Mouse (Mus musculus): ENCODE measurements around the gene Atpaf1. TPM values are rescaled to one million over a fixed set of nuclear protein-coding genes. Genes with fewer than 3 reads are reported as not detected.

The Atpaf1 gene
- polyA plus RNA-seq, 1 experiment from 2014 or later, result 45.1 TPM

GRCm38 (mm10) chr4:115835576-115835975 is 51.0 kb downstream of the Atpaf1 start:
- no peaks in the 10 kb centered on the region for H3K27me3 ChIP-seq (ENCODE audit: control insufficient read depth, insufficient read depth, low read depth, low read length)

DNA sequence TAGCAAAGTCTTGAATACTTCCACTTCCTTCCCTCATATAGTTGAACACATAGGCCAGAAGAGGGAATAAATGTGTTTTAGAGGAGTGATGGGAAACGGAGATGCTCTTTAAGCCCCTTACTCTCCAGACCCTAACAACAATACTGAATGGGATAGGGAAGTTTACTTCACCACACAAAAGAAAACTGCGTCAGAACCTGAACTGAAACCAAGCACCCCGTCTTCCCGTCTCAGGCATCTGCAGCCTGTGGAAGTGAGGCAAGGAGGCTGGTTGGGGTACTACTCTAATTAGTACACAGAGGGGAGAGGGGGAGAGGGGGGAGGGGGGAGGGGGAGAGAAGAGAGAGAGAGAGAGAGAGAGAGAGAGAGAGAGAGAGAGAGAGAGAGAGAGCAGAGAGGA is 53.6 kb downstream of the Atpaf1 start:
- Histone ChIP-seq H3K4me3 (ENCODE audit: low read length) (no peak overlapping the region), H3K36me3 (ENCODE audit: control insufficient read depth, insufficient read depth, low read length) (peaks cover 10% of the 10 kb centered on the region), H3K4me2 (ENCODE audit: low read depth, low read length) (peak overlapping the region; percentile 69), H3K27ac (ENCODE audit: low read length) (no peak overlapping the region), H3K9me3 (ENCODE audit: control insufficient read depth, low read length) (no peaks in the 10 kb centered on the region), H3K9ac (ENCODE audit: low read length) (no peak overlapping the region), H3K27me3 (ENCODE audit: control insufficient read depth, insufficient read depth, low read depth, low read length) (no peaks in the 10 kb centered on the region), H3K4me1 (replicated peaks; ENCODE audit: control insufficient read depth, insufficient read depth, low read length) (peaks cover 8% of the 10 kb centered on the region)
- WGBS, result 80% methylated on average over 4 of the region's 4 CpGs
- ATAC-seq (ENCODE audit: low read depth), result no peak

More at GRCm38 (mm10) chr4:115835576-115835975, 51.0 kb downstream of the Atpaf1 start:
- Histone ChIP-seq H3K4me3 (ENCODE audit: low read length) (no peak overlapping the region), H3K36me3 (ENCODE audit: control insufficient read depth, insufficient read depth, low read length) (peaks cover 22% of the 10 kb centered on the region), H3K27ac (ENCODE audit: low read length) (no peak overlapping the region), H3K9ac (ENCODE audit: low read length) (no peak overlapping the region), H3K4me2 (ENCODE audit: low read depth, low read length) (no peak overlapping the region), H3K4me1 (replicated peaks; ENCODE audit: control insufficient read depth, insufficient read depth, low read length) (peaks cover 8% of the 10 kb centered on the region), H3K9me3 (ENCODE audit: control insufficient read depth, low read length) (no peaks in the 10 kb centered on the region)
- 67% methylated on average over 2 of the region's 2 CpGs for WGBS
- ATAC-seq (ENCODE audit: low read depth), result no peak

DNA sequence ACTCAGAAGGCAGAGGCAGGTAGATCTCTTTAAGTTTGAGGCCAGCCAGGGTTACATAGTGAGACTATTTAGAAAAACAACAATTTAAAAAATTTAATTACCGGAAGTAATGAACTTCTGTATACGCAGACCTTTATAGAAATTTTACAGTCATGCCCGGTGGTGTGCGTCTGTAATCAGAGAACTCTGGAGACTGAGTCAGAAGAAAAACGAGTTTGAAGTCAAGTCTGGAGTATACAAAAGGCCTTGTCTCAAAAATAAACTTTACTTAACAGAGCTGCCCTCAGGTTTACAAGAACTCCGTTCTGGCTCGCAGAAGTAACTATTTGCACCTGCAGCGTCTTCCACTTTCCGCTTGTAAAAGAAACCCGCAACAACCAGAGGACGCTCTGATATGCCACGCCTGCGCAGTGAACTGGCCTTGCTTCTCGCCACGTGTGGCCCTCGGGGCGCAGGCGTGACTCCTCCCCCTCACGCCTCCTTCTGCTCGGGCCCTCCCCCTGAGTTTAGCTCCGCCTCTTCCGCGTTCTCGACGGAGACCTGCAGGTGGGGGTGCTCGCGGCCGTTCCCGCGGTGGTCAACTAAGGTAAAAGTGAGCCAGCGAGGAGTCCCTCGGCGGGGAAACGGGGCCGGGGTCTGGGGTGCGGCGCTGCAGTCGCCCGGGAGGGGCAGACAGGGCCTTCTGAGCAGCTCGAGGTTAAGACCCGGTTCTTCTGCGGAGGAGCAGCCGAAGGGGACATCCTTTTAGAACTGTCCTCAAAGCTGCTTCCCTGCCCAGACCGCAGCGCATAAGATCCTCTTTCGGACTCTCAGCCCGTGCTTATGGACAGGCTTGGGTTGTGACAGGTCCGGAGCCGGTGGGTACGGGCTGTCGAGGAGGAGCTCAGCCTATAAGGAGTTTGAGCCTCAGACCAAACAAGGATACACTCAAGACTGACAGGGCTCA is 54.4 kb downstream of the Atpaf1 start, which contains the start of gene Mknk1:
TSS of gene Mknk1 (plus strand) at position 503 of the 946 bp plus-strand sequence.
- Histone ChIP-seq H3K27ac (ENCODE audit: low read length) (peak within 1 kb of the TSS; percentile 43; the same call in 1 of the 2 replicates), H3K4me3 (ENCODE audit: low read length) (peak within 1 kb of the TSS; percentile 70), H3K27me3 (ENCODE audit: control insufficient read depth, insufficient read depth, low read depth, low read length) (no peaks in the 10 kb centered on the region), H3K9me3 (ENCODE audit: control insufficient read depth, low read length) (no peaks in the 10 kb centered on the region), H3K4me1 (replicated peaks; ENCODE audit: control insufficient read depth, insufficient read depth, low read length) (peaks cover 8% of the 10 kb centered on the region), H3K9ac (ENCODE audit: low read length) (peak within 1 kb of the TSS; percentile 75), H3K4me2 (ENCODE audit: low read depth, low read length) (peak within 1 kb of the TSS; percentile 69), H3K36me3 (ENCODE audit: control insufficient read depth, insufficient read depth, low read length) (peaks cover 5% of the 10 kb centered on the region)
- ATAC-seq (ENCODE audit: low read depth), result peak; percentile 98
- WGBS, result 2% methylated on average over 51 of the region's 51 CpGs

GRCm38 (mm10) chr4:115839956-115840355 is 55.3 kb downstream of the Atpaf1 start:
- ATAC-seq (ENCODE audit: low read depth), result no peak
- no peaks in the 10 kb centered on the region for H3K9me3 ChIP-seq (ENCODE audit: control insufficient read depth, low read length)
- H3K27me3 ChIP-seq (ENCODE audit: control insufficient read depth, insufficient read depth, low read depth, low read length), result no peaks in the 10 kb centered on the region
- no peaks in the 10 kb centered on the region for H3K36me3 ChIP-seq (ENCODE audit: control insufficient read depth, insufficient read depth, low read length)
- peak overlapping the region; percentile 70 for H3K4me3 ChIP-seq (ENCODE audit: low read length)
- H3K27ac ChIP-seq (ENCODE audit: low read length), result no peak overlapping the region
- no peak overlapping the region for H3K9ac ChIP-seq (ENCODE audit: low read length)
- peaks cover 8% of the 10 kb centered on the region for H3K4me1 ChIP-seq (replicated peaks; ENCODE audit: control insufficient read depth, insufficient read depth, low read length)
- WGBS, result 35% methylated on average over 4 of the region's 4 CpGs
- H3K4me2 ChIP-seq (ENCODE audit: low read depth, low read length), result peak overlapping the region; percentile 69

GRCm38 (mm10) chr4:115840842-115841241 is 56.2 kb downstream of the Atpaf1 start:
- H3K9me3 ChIP-seq (ENCODE audit: control insufficient read depth, low read length), result no peaks in the 10 kb centered on the region
- WGBS, result 89% methylated on average over 4 of the region's 4 CpGs
- peaks cover 8% of the 10 kb centered on the region for H3K4me1 ChIP-seq (replicated peaks; ENCODE audit: control insufficient read depth, insufficient read depth, low read length)
- no peak overlapping the region for H3K4me3 ChIP-seq (ENCODE audit: low read length)
- ATAC-seq (ENCODE audit: low read depth), result no peak
- no peaks in the 10 kb centered on the region for H3K27me3 ChIP-seq (ENCODE audit: control insufficient read depth, insufficient read depth, low read depth, low read length)
- H3K36me3 ChIP-seq (ENCODE audit: control insufficient read depth, insufficient read depth, low read length), result no peaks in the 10 kb centered on the region
- H3K27ac ChIP-seq (ENCODE audit: low read length), result no peak overlapping the region
- H3K9ac ChIP-seq (ENCODE audit: low read length), result no peak overlapping the region
- no peak overlapping the region for H3K4me2 ChIP-seq (ENCODE audit: low read depth, low read length)

- no peak overlapping the region for H3K4me2 ChIP-seq (ENCODE audit: low read depth, low read length)
- H3K4me1 ChIP-seq (replicated peaks; ENCODE audit: control insufficient read depth, insufficient read depth, low read length), result peaks cover 4% of the 10 kb centered on the region; the same call in 1 of the 2 replicates
- WGBS, result 55% methylated on average over 2 of the region's 2 CpGs
- peaks cover 2% of the 10 kb centered on the region for H3K36me3 ChIP-seq (ENCODE audit: control insufficient read depth, insufficient read depth, low read length)
- H3K9me3 ChIP-seq (ENCODE audit: control insufficient read depth, low read length), result no peaks in the 10 kb centered on the region
- ATAC-seq (ENCODE audit: low read depth), result no peak
- no peak overlapping the region for H3K9ac ChIP-seq (ENCODE audit: low read length)
- no peaks in the 10 kb centered on the region for H3K27me3 ChIP-seq (ENCODE audit: control insufficient read depth, insufficient read depth, low read depth, low read length)
- H3K4me3 ChIP-seq (ENCODE audit: low read length), result no peak overlapping the region
- H3K27ac ChIP-seq (ENCODE audit: low read length), result no peak overlapping the region
These were observed 62.0 kb downstream of the Atpaf1 start for GRCm38 (mm10) chr4:115846656-115847055.

GRCm38 (mm10) chr4:115847377-115847776 is 62.8 kb downstream of the Atpaf1 start:
- Histone ChIP-seq H3K36me3 (ENCODE audit: control insufficient read depth, insufficient read depth, low read length) (peaks cover 2% of the 10 kb centered on the region), H3K27me3 (ENCODE audit: control insufficient read depth, insufficient read depth, low read depth, low read length) (no peaks in the 10 kb centered on the region), H3K4me2 (ENCODE audit: low read depth, low read length) (no peak overlapping the region), H3K9ac (ENCODE audit: low read length) (no peak overlapping the region), H3K4me3 (ENCODE audit: low read length) (no peak overlapping the region), H3K4me1 (replicated peaks; ENCODE audit: control insufficient read depth, insufficient read depth, low read length) (peaks cover 4% of the 10 kb centered on the region; the same call in 1 of the 2 replicates), H3K27ac (ENCODE audit: low read length) (no peak overlapping the region), H3K9me3 (ENCODE audit: control insufficient read depth, low read length) (no peaks in the 10 kb centered on the region)
- no peak for ATAC-seq (ENCODE audit: low read depth)
- 45% methylated on average over 5 of the region's 5 CpGs for WGBS

DNA sequence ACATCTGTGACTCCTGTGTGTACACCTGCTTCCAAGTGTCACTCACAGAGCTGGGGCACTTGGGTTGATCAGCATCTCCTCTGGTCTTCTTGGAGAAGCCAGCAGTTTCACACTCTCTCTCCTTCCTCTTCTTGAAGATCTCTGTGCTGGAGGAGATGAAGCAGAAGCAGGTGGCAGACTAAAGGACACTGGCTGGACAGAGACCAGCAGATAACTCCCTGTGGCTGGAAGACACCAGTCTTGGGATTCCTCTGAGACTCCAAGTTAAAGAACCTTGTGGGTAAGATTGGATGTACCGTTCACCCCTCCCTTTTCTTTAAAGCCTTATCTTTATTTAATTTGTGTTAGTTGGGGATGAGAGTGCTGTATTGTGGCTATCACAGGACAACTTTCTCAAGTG is 63.5 kb downstream of the Atpaf1 start:
- H3K36me3 ChIP-seq (ENCODE audit: control insufficient read depth, insufficient read depth, low read length), result peaks cover 2% of the 10 kb centered on the region
- peaks cover 4% of the 10 kb centered on the region; the same call in 1 of the 2 replicates for H3K4me1 ChIP-seq (replicated peaks; ENCODE audit: control insufficient read depth, insufficient read depth, low read length)
- no peaks in the 10 kb centered on the region for H3K27me3 ChIP-seq (ENCODE audit: control insufficient read depth, insufficient read depth, low read depth, low read length)
- ATAC-seq (ENCODE audit: low read depth), result no peak
- no peak overlapping the region for H3K27ac ChIP-seq (ENCODE audit: low read length)
- no peaks in the 10 kb centered on the region for H3K9me3 ChIP-seq (ENCODE audit: control insufficient read depth, low read length)
- H3K4me3 ChIP-seq (ENCODE audit: low read length), result no peak overlapping the region
- H3K9ac ChIP-seq (ENCODE audit: low read length), result no peak overlapping the region
- no peak overlapping the region for H3K4me2 ChIP-seq (ENCODE audit: low read depth, low read length)
- 78% methylated on average over 1 of the region's 1 CpGs for WGBS

DNA sequence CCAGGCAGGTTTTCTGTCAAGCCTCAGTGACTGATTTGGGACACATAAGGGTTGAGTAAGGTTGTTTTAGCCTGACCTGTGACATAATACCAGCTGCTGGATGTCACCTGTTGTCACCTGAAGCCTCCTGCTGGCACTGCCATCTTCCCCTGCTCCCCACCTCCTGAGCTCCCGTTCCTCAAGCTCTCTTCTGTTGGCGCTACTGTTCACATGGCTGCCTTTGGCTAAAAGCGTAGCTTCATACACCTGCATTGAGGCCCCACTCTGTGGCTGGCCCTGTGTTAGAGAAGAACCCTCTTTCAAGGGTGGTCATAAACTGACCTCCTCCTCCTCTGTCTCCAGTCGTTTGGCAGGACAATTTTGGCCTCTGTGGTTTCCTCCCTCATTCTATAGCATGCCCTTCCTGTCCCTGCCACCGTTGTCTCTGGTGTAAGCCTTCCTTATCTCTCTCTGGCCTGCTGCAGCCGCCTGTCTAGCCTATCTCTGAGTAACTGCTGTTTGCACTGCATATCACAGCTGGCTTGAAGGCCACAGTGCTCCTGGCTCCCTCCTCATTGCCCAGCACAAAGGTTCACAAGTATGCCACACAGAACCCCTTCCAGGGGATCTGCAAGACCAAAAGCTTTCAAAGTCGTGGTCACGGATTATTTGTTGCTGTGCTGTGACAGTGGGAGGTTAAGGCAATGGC is 64.5 kb downstream of the Atpaf1 start:
- no peak overlapping the region for H3K27ac ChIP-seq (ENCODE audit: low read length)
- no peak overlapping the region for H3K9ac ChIP-seq (ENCODE audit: low read length)
- no peak for ATAC-seq (ENCODE audit: low read depth)

More for the DNA sequence above, 64.5 kb downstream of the Atpaf1 start:
- whole genome bisulfite sequencing, result 45% methylated on average over 8 of the region's 8 CpGs
- peaks cover 2% of the 10 kb centered on the region for H3K36me3 ChIP-seq (ENCODE audit: control insufficient read depth, insufficient read depth, low read length)
- peaks cover 4% of the 10 kb centered on the region; the same call in 1 of the 2 replicates for H3K4me1 ChIP-seq (replicated peaks; ENCODE audit: control insufficient read depth, insufficient read depth, low read length)
- H3K4me2 ChIP-seq (ENCODE audit: low read depth, low read length), result no peak overlapping the region
- no peak overlapping the region for H3K4me3 ChIP-seq (ENCODE audit: low read length)
- H3K27me3 ChIP-seq (ENCODE audit: control insufficient read depth, insufficient read depth, low read depth, low read length), result no peaks in the 10 kb centered on the region
- no peaks in the 10 kb centered on the region for H3K9me3 ChIP-seq (ENCODE audit: control insufficient read depth, low read length)

All from lung, embryonic 16.5 days (tissue).